In genomic region chr8:56591084-56591483, GRCm38 (mm10) we compare ENCODE assay signal across 29 mouse cellular contexts. TPM values are rescaled to one million over a fixed set of nuclear protein-coding genes. Genes with fewer than 3 reads are reported as not detected.
A peak's percentile ranks its signal among the peaks of the same experiment; 100 is the strongest.
DNase-seq lines count a peak whose midpoint lies in the region; ATAC-seq and TF ChIP-seq lines count a peak whose summit lies in the region.
"Had no signal": no experiment of that assay in that cellular context is flagged by ENCODE, and none has a peak within 500 bp of the region (broad histone marks: within the 10 kb centered on the region; RNA-seq: fewer than 3 reads in every experiment).

No protein-coding gene starts in this region.

- H3K36me3 ChIP-seq in intestine, embryonic 15.5 days = no peaks in the 10 kb centered on the region
- H3K36me3 ChIP-seq in intestine, postnatal 0 days (ENCODE audit: control insufficient read depth, insufficient read depth) = peaks cover 5% of the 10 kb centered on the region; the same call in 1 of the 2 replicates
- peaks cover 9% of the 10 kb centered on the region for H3K36me3 ChIP-seq in liver, embryonic 12.5 days
- peaks cover 14% of the 10 kb centered on the region for H3K36me3 ChIP-seq in liver, postnatal 0 days (replicated peaks; ENCODE audit: insufficient read depth, low read length)
- no peaks in the 10 kb centered on the region for H3K36me3 ChIP-seq in forebrain, embryonic 10.5 days (replicated peaks)
- H3K36me3 ChIP-seq: heart, embryonic 12.5 days; neural tube, embryonic 12.5 days had no signal

- 98% methylated on average over 1 of the region's 1 CpGs for WGBS in intestine, embryonic 15.5 days
- 89% methylated on average over 1 of the region's 1 CpGs for WGBS in intestine, postnatal 0 days
- WGBS in liver, embryonic 12.5 days (ENCODE audit: insufficient replicate concordance) = 81% methylated on average over 1 of the region's 1 CpGs
- WGBS in liver, postnatal 0 days (ENCODE audit: insufficient replicate concordance) = 71% methylated on average over 1 of the region's 1 CpGs
- 87% methylated on average over 1 of the region's 1 CpGs for WGBS in forebrain, embryonic 10.5 days

- no peak for TF ChIP-seq CTCF in intestine, postnatal 0 days (IDR thresholded peaks at IDR 0.05; ENCODE audit: low read depth)
- TF ChIP-seq CTCF in liver, postnatal 0 days (IDR thresholded peaks at IDR 0.05; ENCODE audit: low read depth) = no peak

- no peak for TF ChIP-seq EP300 in liver, postnatal 0 days (IDR thresholded peaks at IDR 0.05; ENCODE audit: low read depth)

- ATAC-seq in intestine, embryonic 15.5 days = peak; percentile 63; the same call in 1 of the 2 replicates
- no peak for ATAC-seq in intestine, postnatal 0 days
- peak; percentile 61 for ATAC-seq in liver, embryonic 12.5 days
- peak; percentile 87 for ATAC-seq in liver, postnatal 0 days
- ATAC-seq: forebrain, embryonic 14.5 days had no signal

- no peaks in the 10 kb centered on the region for H3K9me3 ChIP-seq in intestine, embryonic 15.5 days
- H3K9me3 ChIP-seq in intestine, postnatal 0 days (ENCODE audit: control insufficient read depth) = no peaks in the 10 kb centered on the region
- no peaks in the 10 kb centered on the region for H3K9me3 ChIP-seq in liver, embryonic 12.5 days (replicated peaks)
- no peaks in the 10 kb centered on the region for H3K9me3 ChIP-seq in liver, postnatal 0 days (ENCODE audit: low read length)
- H3K9me3 ChIP-seq in forebrain, embryonic 10.5 days = no peaks in the 10 kb centered on the region
- H3K9me3 ChIP-seq: G1E; heart, embryonic 12.5 days; hindbrain, embryonic 13.5 days; limb, embryonic 12.5 days; megakaryocyte, embryonic 14.5 days; midbrain, embryonic 12.5 days; neural tube, embryonic 12.5 days had no signal

- H3K4me3 ChIP-seq in intestine, embryonic 15.5 days (replicated peaks) = no peak overlapping the region
- no peak overlapping the region for H3K4me3 ChIP-seq in intestine, postnatal 0 days (ENCODE audit: low read depth, low read length)
- H3K4me3 ChIP-seq in liver, embryonic 12.5 days = no peak overlapping the region
- no peak overlapping the region for H3K4me3 ChIP-seq in liver, postnatal 0 days (ENCODE audit: low read depth, low read length)
- no peak overlapping the region for H3K4me3 ChIP-seq in forebrain, embryonic 10.5 days
- H3K4me3 ChIP-seq: heart, embryonic 12.5 days; hindbrain, embryonic 13.5 days; layer of hippocampus, adult 2 months; left cerebral cortex, adult 2 months; limb, embryonic 12.5 days; megakaryocyte, embryonic 14.5 days; midbrain, embryonic 12.5 days; myocyte; neural tube, embryonic 12.5 days had no signal

- H3K27me3 ChIP-seq in intestine, embryonic 15.5 days (replicated peaks) = no peaks in the 10 kb centered on the region
- no peaks in the 10 kb centered on the region for H3K27me3 ChIP-seq in intestine, postnatal 0 days (replicated peaks; ENCODE audit: control insufficient read depth, insufficient read depth, low read length)
- H3K27me3 ChIP-seq in liver, embryonic 12.5 days (replicated peaks) = no peaks in the 10 kb centered on the region
- no peaks in the 10 kb centered on the region for H3K27me3 ChIP-seq in liver, postnatal 0 days (ENCODE audit: insufficient read depth, low read length)
- H3K27me3 ChIP-seq in forebrain, embryonic 10.5 days (ENCODE audit: poor library complexity, severe bottlenecking) = no peaks in the 10 kb centered on the region
- H3K27me3 ChIP-seq: CH12.LX; heart, embryonic 12.5 days; hindbrain, embryonic 13.5 days; limb, embryonic 12.5 days; megakaryocyte, embryonic 14.5 days; midbrain, embryonic 12.5 days; neural tube, embryonic 12.5 days had no signal

- H3K27ac ChIP-seq in intestine, embryonic 15.5 days = no peak overlapping the region
- H3K27ac ChIP-seq in intestine, postnatal 0 days (ENCODE audit: low read depth, low read length) = no peak overlapping the region
- H3K27ac ChIP-seq in liver, embryonic 12.5 days = no peak overlapping the region
- H3K27ac ChIP-seq in liver, postnatal 0 days (ENCODE audit: low read depth) = 0 out of 2 replicates have a peak overlapping the region, but pooled peaks have one; percentile 39
- H3K27ac ChIP-seq in forebrain, embryonic 10.5 days = no peak overlapping the region
- H3K27ac ChIP-seq: hindbrain, embryonic 13.5 days; layer of hippocampus, adult 2 months; left cerebral cortex, adult 2 months; limb, embryonic 12.5 days; midbrain, embryonic 12.5 days; neural tube, embryonic 12.5 days had no signal

- peak; percentile 17 for DNase-seq in ES-CJ7 (ENCODE audit: low read depth, low spot score)
- no peak for DNase-seq in liver, postnatal 0 days
- DNase-seq in forebrain, embryonic 10.5 days (ENCODE audit: extremely low spot score, low spot score) = no peak
- DNase-seq in adrenal gland, postnatal 10 days = no peak
- DNase-seq: cerebellum, adult 8-10 months; cerebellum, postnatal 25 days; gastrocnemius, postnatal 36 days; heart, adult 18-20 months; heart, postnatal 4 days; kidney, adult 2 months; kidney, postnatal 36 days; lung, adult 2 months; lung, postnatal 10 days; right cerebral cortex, adult 18-20 months had no signal

- H3K4me2 ChIP-seq in intestine, embryonic 15.5 days (replicated peaks) = no peak overlapping the region
- no peak overlapping the region for H3K4me2 ChIP-seq in intestine, postnatal 0 days (replicated peaks; ENCODE audit: low read depth)
- no peak overlapping the region for H3K4me2 ChIP-seq in liver, embryonic 12.5 days
- no peak overlapping the region for H3K4me2 ChIP-seq in liver, postnatal 0 days (ENCODE audit: low read depth, low read length)
- H3K4me2 ChIP-seq: heart, embryonic 12.5 days; hindbrain, embryonic 13.5 days; limb, embryonic 12.5 days; midbrain, embryonic 12.5 days; neural tube, embryonic 12.5 days had no signal

- H3K9ac ChIP-seq in intestine, embryonic 15.5 days = no peak overlapping the region
- H3K9ac ChIP-seq in intestine, postnatal 0 days (ENCODE audit: low read depth, low read length) = no peak overlapping the region
- no peak overlapping the region for H3K9ac ChIP-seq in liver, embryonic 12.5 days
- H3K9ac ChIP-seq in liver, postnatal 0 days (replicated peaks) = no peak overlapping the region
- H3K9ac ChIP-seq: heart, embryonic 12.5 days; hindbrain, embryonic 13.5 days; limb, embryonic 12.5 days; midbrain, embryonic 12.5 days; neural tube, embryonic 12.5 days had no signal

- no peaks in the 10 kb centered on the region for H3K4me1 ChIP-seq in intestine, embryonic 15.5 days (replicated peaks)
- H3K4me1 ChIP-seq in intestine, postnatal 0 days (replicated peaks; ENCODE audit: control insufficient read depth, insufficient read depth, low read length) = no peaks in the 10 kb centered on the region
- no peaks in the 10 kb centered on the region for H3K4me1 ChIP-seq in liver, embryonic 12.5 days
- H3K4me1 ChIP-seq in liver, postnatal 0 days (ENCODE audit: insufficient read depth) = no peaks in the 10 kb centered on the region; the same call in 1 of the 2 replicates
- no peaks in the 10 kb centered on the region for H3K4me1 ChIP-seq in forebrain, embryonic 10.5 days
- H3K4me1 ChIP-seq: heart, embryonic 12.5 days; hindbrain, embryonic 13.5 days; limb, embryonic 12.5 days; midbrain, embryonic 12.5 days; neural tube, embryonic 12.5 days had no signal

RNA-seq across cellular contexts. Expression of gene Fbxo8, which starts 40.2 kb away (rescaled TPM):
- polyA plus RNA-seq in intestine, embryonic 15.5 days (2015; fragmentation: Nextera tagmentation; extraction: Ambion mirVana) = 40.4 and 41.6 TPM in 2 replicates
- polyA plus RNA-seq in intestine, postnatal 0 days (2015; fragmentation: Nextera tagmentation; extraction: Ambion mirVana) = 43.1 and 50.0 TPM in 2 replicates
- polyA plus RNA-seq in liver, embryonic 12.5 days (2016; fragmentation: Nextera tagmentation; extraction: Ambion mirVana) = 42.1 and 45.0 TPM in 2 replicates
- 48.3 and 55.3 TPM in 2 replicates for polyA plus RNA-seq in liver, postnatal 0 days (2015; fragmentation: Nextera tagmentation; extraction: Ambion mirVana)
- 23.6 and 28.8 TPM in 2 replicates for polyA plus RNA-seq in forebrain, embryonic 10.5 days (2016; fragmentation: Nextera tagmentation; extraction: Ambion mirVana)
- total RNA-seq in adrenal gland, postnatal 10 days (2021) = 10 to 100 TPM; 48.8 to 54.9 TPM

RNA-seq across cellular contexts. Expression of gene Cep44, which starts 40.2 kb away (rescaled TPM):
- polyA plus RNA-seq in intestine, embryonic 15.5 days (2015; fragmentation: Nextera tagmentation; extraction: Ambion mirVana) = 28.7 and 31.5 TPM in 2 replicates
- 13.5 and 14.7 TPM in 2 replicates for polyA plus RNA-seq in intestine, postnatal 0 days (2015; fragmentation: Nextera tagmentation; extraction: Ambion mirVana)
- polyA plus RNA-seq in liver, embryonic 12.5 days (2016; fragmentation: Nextera tagmentation; extraction: Ambion mirVana) = 26.3 and 27.1 TPM in 2 replicates
- polyA plus RNA-seq in liver, postnatal 0 days (2015; fragmentation: Nextera tagmentation; extraction: Ambion mirVana) = 17.8 TPM in 2 replicates
- polyA plus RNA-seq in forebrain, embryonic 10.5 days (2016; fragmentation: Nextera tagmentation; extraction: Ambion mirVana) = 32.6 and 34.0 TPM in 2 replicates
- total RNA-seq in adrenal gland, postnatal 10 days (2021) = 10 to 100 TPM; 19.5 to 26.7 TPM
